Mouse (Mus musculus) lung, embryonic 16.5 days (tissue): ENCODE measurements around the gene Zfp128. TPM values are rescaled to one million over a fixed set of nuclear protein-coding genes. Genes with fewer than 3 reads are reported as not detected.
"Not testable (repeated sequence)": the region's sequence is repeated elsewhere in the genome, so short reads cannot be mapped to it uniquely, and the experiment has no call there.

Experiments
- ATAC-seq: fragments of 200-750 bp; cut with Nextera tagmentation; 2 replicates; pipeline ENCODE4 v1.8.0; 2017; ENCODE audit warnings: low read depth, mild to moderate bottlenecking, moderate library complexity
- H3K27ac ChIP-seq: fragments of 300-500 bp; sonication (generic); 2 replicates; pipeline ENCODE4 v1.5.1; 2014; ENCODE audit warnings: mild to moderate bottlenecking, control low read depth, low read length
- H3K27me3 ChIP-seq: fragments of 300-500 bp; sonication (generic); 2 replicates; pipeline ENCODE4 v1.6.1; 2014; ENCODE audit warnings: low read depth, low read length, mixed read lengths; ENCODE audit not compliant: control insufficient read depth, insufficient read depth
- H3K36me3 ChIP-seq: fragments of 300-500 bp; sonication (generic); 2 replicates; pipeline ENCODE4 v1.6.1; 2014; ENCODE audit warnings: low read length; ENCODE audit not compliant: control insufficient read depth, insufficient read depth
- H3K4me1 ChIP-seq: fragments of 300-500 bp; sonication (generic); replicated peaks from 2 replicates; pipeline ENCODE4 v1.6.1; 2014; ENCODE audit warnings: low read length, mixed read lengths; ENCODE audit not compliant: control insufficient read depth, insufficient read depth
- H3K4me2 ChIP-seq: fragments of 300-500 bp; sonication (generic); 2 replicates; pipeline ENCODE4 v1.6.1; 2014; ENCODE audit warnings: low read depth, low read length, control low read depth
- H3K4me3 ChIP-seq: fragments of 300-500 bp; sonication (generic); 2 replicates; pipeline ENCODE4 v1.5.1; 2014; ENCODE audit warnings: mild to moderate bottlenecking, low read length, control low read depth
- H3K9ac ChIP-seq: fragments of 300-500 bp; sonication (generic); 2 replicates; pipeline ENCODE4 v1.6.1; 2014; ENCODE audit warnings: low read length, control low read depth
- H3K9me3 ChIP-seq: fragments of 300-500 bp; sonication (generic); 2 replicates; pipeline ENCODE4 v1.6.1; 2016; ENCODE audit warnings: low read length; ENCODE audit not compliant: control insufficient read depth
- WGBS: fragments of 180-500 bp; shearing (Covaris S2); extraction: QIAGEN DNeasy Blood & Tissue Kit; methylation state at CpG from one replicate; pipeline ENCODE4 v1.1.7; 2014; 5-methylcytosine and 5-hydroxymethylcytosine counted together
- polyA plus RNA-seq: library from polyadenylated mRNA; unstranded; fragments of >200 nt; fragmentation: Nextera tagmentation; extraction: Ambion mirVana; gene quantifications from 2 replicates; pipeline ENCODE4 v1.2.1, GENCODE M21; 2015

Zfp128 gene
- polyA plus RNA-seq, 1 experiment from 2014 or later, result 4.1 TPM

DNA sequence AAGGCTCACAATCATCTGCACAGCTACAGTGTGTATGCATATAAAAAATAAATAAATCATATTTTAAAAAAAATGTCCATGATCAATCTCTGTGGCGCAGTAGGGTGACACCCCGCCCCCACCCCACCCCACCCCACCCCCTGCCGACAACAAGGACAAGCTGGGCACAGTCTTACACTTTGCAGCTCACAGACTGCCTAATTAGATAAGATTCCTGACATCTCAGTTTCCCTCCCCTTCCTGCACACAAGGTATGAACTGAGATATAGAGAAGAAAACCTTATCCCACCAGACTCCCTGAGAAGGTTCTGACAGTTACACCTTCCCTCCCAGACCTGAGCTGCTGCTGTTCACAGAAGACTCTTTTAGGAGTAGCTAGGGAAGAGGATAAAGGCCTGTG, 53.8 kb downstream of the Zfp128 start:
- Histone ChIP-seq H3K27ac (no peak overlapping the region), H3K4me2 (no peak overlapping the region)

DNA sequence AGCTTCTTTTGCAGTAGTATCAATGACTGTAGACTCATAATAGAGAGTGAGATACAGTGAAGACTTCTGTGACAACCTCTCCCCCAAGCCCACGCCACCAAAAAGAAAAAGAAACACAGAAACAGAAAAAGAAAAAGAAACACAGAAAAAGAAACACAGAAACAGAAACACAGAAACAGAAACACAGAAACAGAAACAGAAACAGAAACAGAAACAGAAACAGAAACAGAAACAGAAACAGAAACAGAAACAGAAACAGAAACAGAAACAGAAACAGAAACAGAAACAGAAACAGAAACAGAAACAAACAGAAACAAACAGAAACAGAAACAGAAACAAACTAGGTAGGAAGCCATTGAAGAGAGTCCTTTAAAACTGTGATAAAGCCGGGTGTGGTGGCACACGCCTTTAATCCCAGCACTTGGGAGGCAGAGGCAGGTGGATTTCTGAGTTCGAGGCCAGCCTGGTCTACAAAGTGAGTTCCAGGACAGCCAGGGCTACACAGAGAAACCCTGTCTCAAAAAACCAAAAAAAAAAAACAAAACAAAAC, 56.4 kb downstream of the Zfp128 start:
- H3K36me3 ChIP-seq, ATAC-seq, H3K4me1 ChIP-seq, H3K27me3 ChIP-seq, H3K9me3 ChIP-seq, H3K9ac ChIP-seq, H3K4me3 ChIP-seq, H3K4me2 ChIP-seq, H3K27ac ChIP-seq: not testable (repeated sequence)
- 90% methylated on average over 4 of the region's 4 CpGs for WGBS

More for the DNA sequence above, 53.8 kb downstream of the Zfp128 start:
- no peak overlapping the region for H3K4me3 ChIP-seq
- H3K27me3 ChIP-seq, result no peaks in the 10 kb centered on the region
- no peak overlapping the region for H3K9ac ChIP-seq
- 56% methylated on average over 3 of the region's 3 CpGs for WGBS
- no peaks in the 10 kb centered on the region for H3K9me3 ChIP-seq
- H3K36me3 ChIP-seq, result no peaks in the 10 kb centered on the region
- no peaks in the 10 kb centered on the region for H3K4me1 ChIP-seq
- no peak for ATAC-seq

DNA sequence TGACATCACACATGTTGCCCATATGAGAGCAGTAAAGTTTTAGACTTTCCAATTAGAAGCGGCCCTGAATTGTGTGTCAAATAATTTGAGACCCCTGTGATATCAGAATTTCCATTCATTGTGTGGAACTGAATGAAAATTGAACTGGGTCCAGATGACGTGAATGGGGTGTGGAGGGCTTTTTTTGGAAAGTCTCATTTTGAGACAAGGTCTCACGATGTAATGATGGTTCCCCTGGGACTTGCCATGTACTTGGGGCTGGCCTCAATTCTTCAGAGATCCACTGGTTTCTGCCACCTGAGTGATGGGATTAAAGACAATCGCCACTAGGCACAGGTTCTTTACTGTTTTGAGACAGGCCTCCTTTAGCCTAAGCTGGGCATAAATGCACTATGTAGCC, 59.6 kb downstream of the Zfp128 start:
- no peak for ATAC-seq
- H3K4me3 ChIP-seq, result no peak overlapping the region
- H3K4me2 ChIP-seq, result no peak overlapping the region
- H3K4me1 ChIP-seq, result no peaks in the 10 kb centered on the region
- no peaks in the 10 kb centered on the region for H3K9me3 ChIP-seq
- no peak overlapping the region for H3K9ac ChIP-seq
- WGBS, result 82% methylated on average over 4 of the region's 4 CpGs
- no peaks in the 10 kb centered on the region for H3K27me3 ChIP-seq
- no peak overlapping the region for H3K27ac ChIP-seq
- H3K36me3 ChIP-seq, result no peaks in the 10 kb centered on the region

Other genes with a start within 250 kb of the Zfp128 start
- not detected in 2 replicates for gene Vmn2r54, start 240.9 kb upstream of the Zfp128 start, polyA plus RNA-seq
- not detected in 2 replicates for gene Vmn2r55, start 196.2 kb upstream of the Zfp128 start, polyA plus RNA-seq
- not detected in 2 replicates for gene Vmn2r56, start 146.2 kb upstream of the Zfp128 start, polyA plus RNA-seq
- gene Zscan18, start 77.5 kb upstream of the Zfp128 start, polyA plus RNA-seq, result 5.6 and 6.5 TPM in 2 replicates
- 13.6 and 14.5 TPM in 2 replicates for gene Zfp329, start 62.3 kb upstream of the Zfp128 start, polyA plus RNA-seq
- gene Zfp110, start 46.4 kb upstream of the Zfp128 start, polyA plus RNA-seq, result 45.5 and 46.4 TPM in 2 replicates
- 16.7 and 17.1 TPM in 2 replicates for gene Zscan22, start 16.6 kb downstream of the Zfp128 start, polyA plus RNA-seq
- gene Rps5, start 41.1 kb downstream of the Zfp128 start, polyA plus RNA-seq, result 950 and 1,039 TPM in 2 replicates
- gene Rnf225, start 46.2 kb downstream of the Zfp128 start, polyA plus RNA-seq, result 1.4 and 1.8 TPM in 2 replicates
- 9.7 and 10.6 TPM in 2 replicates for gene Zfp324, start 84.7 kb downstream of the Zfp128 start, polyA plus RNA-seq
- 10.4 and 12.0 TPM in 2 replicates for gene Zfp446, start 96.7 kb downstream of the Zfp128 start, polyA plus RNA-seq
- gene Slc27a5, start 117.0 kb downstream of the Zfp128 start, polyA plus RNA-seq, result 0.57 TPM in 1 of 2 replicates, not detected in the other
- gene Trim28, start 117.9 kb downstream of the Zfp128 start, polyA plus RNA-seq, result 190 and 195 TPM in 2 replicates
- gene Zbtb45, start 128.9 kb downstream of the Zfp128 start, polyA plus RNA-seq, result 28.1 and 28.2 TPM in 2 replicates
- 157 and 173 TPM in 2 replicates for gene Chmp2a, start 153.6 kb downstream of the Zfp128 start, polyA plus RNA-seq
- 25.8 and 31.6 TPM in 2 replicates for gene Ube2m, start 157.1 kb downstream of the Zfp128 start, polyA plus RNA-seq
- 4.2 and 5.1 TPM in 2 replicates for gene Mzf1, start 173.6 kb downstream of the Zfp128 start, polyA plus RNA-seq
- gene Vmn1r85, start 214.0 kb downstream of the Zfp128 start, polyA plus RNA-seq, result not detected in 2 replicates
- gene Vmn1r86, start 238.7 kb downstream of the Zfp128 start, polyA plus RNA-seq, result not detected in 2 replicates